Mouse (Mus musculus) hindbrain, postnatal 0 days (tissue): ENCODE measurements around the gene Gm20388. TPM values are rescaled to one million over a fixed set of nuclear protein-coding genes. Genes with fewer than 3 reads are reported as not detected.
A peak's percentile ranks its signal among the peaks of the same experiment; 100 is the strongest.

ENCODE experiments used
- ATAC-seq: fragments of 200-750 bp; cut with Nextera tagmentation; 2 replicates; pipeline ENCODE4 v1.8.0; 2017; ENCODE audit warnings: mild to moderate bottlenecking, moderate TSS enrichment, moderate library complexity
- DNase-seq: peaks from one replicate; pipeline ENCODE4 v3.0.0-alpha.2; 2015; ENCODE audit warnings: low spot score
- H3K27ac ChIP-seq: fragments of 300-500 bp; sonication (generic); 2 replicates; pipeline ENCODE4 v1.5.1; 2014; ENCODE audit warnings: mild to moderate bottlenecking
- H3K27me3 ChIP-seq: fragments of 300-500 bp; sonication (generic); 2 replicates; pipeline ENCODE4 v1.6.1; 2014; ENCODE audit warnings: low read length, mixed read lengths; ENCODE audit not compliant: insufficient read depth
- H3K36me3 ChIP-seq: fragments of 300-500 bp; sonication (generic); 2 replicates; pipeline ENCODE4 v1.6.1; 2014; ENCODE audit warnings: low read length, mixed read lengths; ENCODE audit not compliant: insufficient read depth
- H3K4me1 ChIP-seq: fragments of 300-500 bp; sonication (generic); 2 replicates; pipeline ENCODE4 v1.6.1; 2014; ENCODE audit warnings: antibody characterized with exemption, low read length, mixed read lengths; ENCODE audit not compliant: insufficient read depth
- H3K4me2 ChIP-seq: fragments of 300-500 bp; sonication (generic); 2 replicates; pipeline ENCODE4 v1.6.1; 2014; ENCODE audit warnings: low read depth, mild to moderate bottlenecking, low read length, moderate library complexity, mixed read lengths
- H3K4me3 ChIP-seq: fragments of 300-500 bp; sonication (generic); 2 replicates; pipeline ENCODE4 v1.5.1; 2014; ENCODE audit warnings: low read length
- H3K9ac ChIP-seq: fragments of 300-500 bp; sonication (generic); replicated peaks from 2 replicates; pipeline ENCODE4 v1.6.1; 2014; ENCODE audit warnings: mild to moderate bottlenecking, low read length, moderate library complexity, mixed read lengths
- H3K9me3 ChIP-seq: fragments of 300-500 bp; sonication (generic); 2 replicates; pipeline ENCODE4 v1.6.1; 2016; ENCODE audit warnings: low read length, mixed read lengths
- CTCF ChIP-seq: IDR thresholded peaks from 2 replicates; pipeline ENCODE4 v1.5.1; 2016; ENCODE audit warnings: antibody characterized with exemption, control low read depth, low read depth
- WGBS: fragments of 180-500 bp; shearing (Covaris S2); extraction: QIAGEN DNeasy Blood & Tissue Kit; methylation state at CpG from one replicate; pipeline ENCODE4 v1.1.7; 2014; 5-methylcytosine and 5-hydroxymethylcytosine counted together
- polyA plus RNA-seq: library from polyadenylated mRNA; unstranded; fragments of >200 nt; fragmentation: Nextera tagmentation; extraction: Ambion mirVana; gene quantifications from 2 replicates; pipeline ENCODE4 v1.2.1, GENCODE M21; 2015
- total RNA-seq: library from RNA; depleted of rRNA; stranded (reverse); fragments of >200 nt; gene quantifications from 2 replicates; pipeline ENCODE4 v1.2.3, GENCODE M21; 2014

Gene Gm20388
- total and polyA plus RNA-seq, 2 experiments from 2014 or later: 71.3 TPM; not detected in 1

- DNase-seq: no peak
- H3K9me3 ChIP-seq: no peaks in the 10 kb centered on the region
- H3K4me3 ChIP-seq: no peak overlapping the region
- 55% methylated on average over 12 of the region's 12 CpGs for WGBS
- H3K36me3 ChIP-seq: no peaks in the 10 kb centered on the region
- ATAC-seq: no peak
- no peak overlapping the region for H3K4me2 ChIP-seq
- H3K27me3 ChIP-seq: no peaks in the 10 kb centered on the region
- H3K4me1 ChIP-seq: no peaks in the 10 kb centered on the region
- no peak overlapping the region for H3K9ac ChIP-seq
- TF ChIP-seq CTCF: no peak
- H3K27ac ChIP-seq: no peak overlapping the region
Measured at GRCm38 (mm10) chr8:121200069-121200468, 1289.4 kb downstream of the Gm20388 start.

- no peak overlapping the region for H3K4me3 ChIP-seq
- no peaks in the 10 kb centered on the region for H3K27me3 ChIP-seq
- no peak overlapping the region for H3K4me2 ChIP-seq
- no peak for DNase-seq
- no peaks in the 10 kb centered on the region for H3K9me3 ChIP-seq
- H3K9ac ChIP-seq: no peak overlapping the region
- no peaks in the 10 kb centered on the region for H3K36me3 ChIP-seq
- WGBS: 55% methylated on average over 3 of the region's 3 CpGs
- H3K27ac ChIP-seq: no peak overlapping the region
- no peak for ATAC-seq
- TF ChIP-seq CTCF: no peak
- no peaks in the 10 kb centered on the region for H3K4me1 ChIP-seq
Measured at GRCm38 (mm10) chr8:121200979-121201378, 1290.3 kb downstream of the Gm20388 start.

GRCm38 (mm10) chr8:121201651-121202050 lies 1291.0 kb downstream of the Gm20388 start:
- Histone ChIP-seq H3K27ac (no peak overlapping the region), H3K4me2 (no peak overlapping the region), H3K36me3 (no peaks in the 10 kb centered on the region), H3K4me1 (no peaks in the 10 kb centered on the region), H3K4me3 (no peak overlapping the region), H3K9ac (no peak overlapping the region), H3K27me3 (no peaks in the 10 kb centered on the region), H3K9me3 (no peaks in the 10 kb centered on the region)
- ATAC-seq: no peak
- no peak for TF ChIP-seq CTCF
- WGBS: 83% methylated on average over 7 of the region's 7 CpGs
- no peak for DNase-seq

- peak; percentile 77 for DNase-seq
- Histone ChIP-seq H3K36me3 (no peaks in the 10 kb centered on the region), H3K4me2 (no peak overlapping the region), H3K9ac (no peak overlapping the region), H3K4me1 (no peaks in the 10 kb centered on the region), H3K27me3 (no peaks in the 10 kb centered on the region), H3K27ac (peak overlapping the region; percentile 28; the same call in 1 of the 2 replicates), H3K4me3 (no peak overlapping the region), H3K9me3 (no peaks in the 10 kb centered on the region)
- peak; percentile 57; the same call in 1 of the 2 replicates for ATAC-seq
- TF ChIP-seq CTCF: no peak
- WGBS: 52% methylated on average over 19 of the region's 19 CpGs
Measured at GRCm38 (mm10) chr8:121203612-121204376, 1293.2 kb downstream of the Gm20388 start.

- DNase-seq (no peak), ATAC-seq (no peak)
- whole genome bisulfite sequencing: 66% methylated on average over 2 of the region's 2 CpGs
- H3K4me1 ChIP-seq: 0 out of 2 replicates have a peak, but pooled peaks cover 4% of the 10 kb centered on the region
- no peaks in the 10 kb centered on the region for H3K36me3 ChIP-seq
- H3K9ac ChIP-seq: no peak overlapping the region
- TF ChIP-seq CTCF: no peak
- no peak overlapping the region for H3K4me2 ChIP-seq
- H3K27ac ChIP-seq: no peak overlapping the region
- no peaks in the 10 kb centered on the region for H3K27me3 ChIP-seq
- H3K9me3 ChIP-seq: no peaks in the 10 kb centered on the region
- no peak overlapping the region for H3K4me3 ChIP-seq
Measured at GRCm38 (mm10) chr8:121207171-121207570, 1296.5 kb downstream of the Gm20388 start.

- H3K4me1 ChIP-seq: 0 out of 2 replicates have a peak, but pooled peaks cover 4% of the 10 kb centered on the region
- H3K9ac ChIP-seq: no peak overlapping the region
- no peaks in the 10 kb centered on the region for H3K27me3 ChIP-seq
- ATAC-seq (no peak), DNase-seq (no peak)
- 93% methylated on average over 3 of the region's 3 CpGs for WGBS
- no peak for TF ChIP-seq CTCF
- H3K4me3 ChIP-seq: no peak overlapping the region
- no peaks in the 10 kb centered on the region for H3K9me3 ChIP-seq
- no peak overlapping the region for H3K27ac ChIP-seq
- no peak overlapping the region for H3K4me2 ChIP-seq
- H3K36me3 ChIP-seq: no peaks in the 10 kb centered on the region
Measured at GRCm38 (mm10) chr8:121210627-121211026, 1300.0 kb downstream of the Gm20388 start.

GRCm38 (mm10) chr8:121213236-121213635 lies 1302.6 kb downstream of the Gm20388 start:
- Histone ChIP-seq H3K27ac (no peak overlapping the region), H3K36me3 (no peaks in the 10 kb centered on the region), H3K9me3 (no peaks in the 10 kb centered on the region), H3K4me3 (no peak overlapping the region), H3K9ac (no peak overlapping the region), H3K27me3 (no peaks in the 10 kb centered on the region), H3K4me2 (no peak overlapping the region), H3K4me1 (0 out of 2 replicates have a peak, but pooled peaks cover 4% of the 10 kb centered on the region)
- peak; percentile 73 for TF ChIP-seq CTCF
- 48% methylated on average over 15 of the region's 15 CpGs for WGBS
- ATAC-seq: no peak
- peak; percentile 39 for DNase-seq
